Mouse (Mus musculus) layer of hippocampus, postnatal 14 days (tissue): ENCODE results near the gene Olfr250. TPM values are rescaled to one million over a fixed set of nuclear protein-coding genes. Genes with fewer than 3 reads are reported as not detected.
"Not testable (repeated sequence)": the region's sequence is repeated elsewhere in the genome, so short reads cannot be mapped to it uniquely, and the experiment has no call there.

Experiments used
- DNase-seq, 2 experiments: peaks; one replicate each; pipeline ENCODE4 v3.0.0; 2021 to 2022; ENCODE audit warnings: low spot score in 2 of 2, mixed read lengths in 1 of 2
- long read RNA-seq, 2 experiments: library from polyadenylated mRNA; stranded (forward); transcript quantifications; one replicate each; pipeline ENCODE4 v2.0.0; 2021
- total RNA-seq, 2 experiments: library from RNA; stranded (reverse); gene quantifications; 2 replicates each; pipeline ENCODE4 v1.2.3; 2021

Olfr250 gene
- not detected for total RNA-seq
- long read RNA-seq, experiment 1, result 0 reads
- long read RNA-seq, experiment 2, result 0 reads

DNA sequence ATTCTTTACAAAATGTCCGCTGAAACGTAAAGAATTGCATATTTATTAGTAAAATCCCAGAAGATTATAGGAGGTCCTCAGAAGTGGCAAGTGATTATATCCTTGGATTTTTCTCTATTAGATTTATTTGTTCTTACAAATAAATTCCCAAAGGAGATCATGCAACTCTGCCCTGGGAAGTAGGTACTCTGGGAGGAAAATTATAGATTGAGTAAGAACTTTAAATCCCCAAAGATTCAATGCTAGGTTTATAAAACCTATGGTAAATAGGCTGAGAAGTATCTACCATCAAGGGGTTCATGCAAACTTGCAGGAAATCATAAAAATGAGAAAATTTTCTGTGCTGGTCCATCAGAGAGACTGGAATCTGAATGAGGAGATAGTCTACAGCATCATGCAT is at the start of gene Olfr250:
Olfr250 (plus strand) TSS at position 301 of the 400 bp plus-strand sequence.
- DNase-seq, result no peak

DNA sequence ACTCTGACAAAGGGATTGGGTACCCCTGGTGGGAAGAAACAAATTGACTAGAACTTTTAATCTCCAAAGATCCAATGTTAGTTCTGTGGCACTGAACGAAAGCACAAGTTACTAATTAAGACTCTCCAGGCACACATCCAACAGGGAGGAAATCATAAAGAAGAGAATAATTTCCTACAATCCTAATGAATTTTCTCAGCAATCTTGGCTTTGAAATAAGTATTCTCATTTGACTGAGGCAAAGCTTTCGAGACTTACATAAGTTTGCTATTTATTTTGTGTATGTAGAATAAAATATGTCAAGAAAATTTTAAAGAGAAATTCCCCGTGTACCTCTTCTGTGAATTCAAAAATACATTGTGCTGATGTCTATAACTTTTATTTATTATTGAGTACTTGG is 37.9 kb upstream of the Olfr250 start, which contains the start of gene Olfr25:
Olfr25 (plus strand) TSS at position 301 of the 400 bp plus-strand sequence.
- no peak for DNase-seq

DNA sequence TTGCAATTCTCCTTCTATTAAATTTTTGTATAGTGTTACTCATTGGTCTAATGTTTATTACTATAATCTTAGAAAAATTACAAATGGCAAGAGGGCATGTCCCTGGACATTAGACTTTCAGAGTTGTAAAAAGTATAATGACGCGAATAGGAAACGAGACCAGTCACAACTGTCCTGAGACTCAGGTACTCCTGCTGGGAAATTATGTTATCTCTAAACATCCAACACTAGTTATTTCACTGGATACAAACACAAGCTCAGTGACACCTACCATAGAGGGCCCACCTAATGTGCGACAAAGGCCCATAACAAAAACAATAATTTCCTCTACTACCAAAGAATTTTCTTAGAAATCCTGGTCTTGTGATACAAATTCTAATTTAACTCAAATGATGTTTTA is 18.6 kb upstream of the Olfr250 start, which contains the start of gene Olfr898:
Olfr898 (plus strand) TSS at position 301 of the 400 bp plus-strand sequence.
- DNase-seq, result no peak

DNA sequence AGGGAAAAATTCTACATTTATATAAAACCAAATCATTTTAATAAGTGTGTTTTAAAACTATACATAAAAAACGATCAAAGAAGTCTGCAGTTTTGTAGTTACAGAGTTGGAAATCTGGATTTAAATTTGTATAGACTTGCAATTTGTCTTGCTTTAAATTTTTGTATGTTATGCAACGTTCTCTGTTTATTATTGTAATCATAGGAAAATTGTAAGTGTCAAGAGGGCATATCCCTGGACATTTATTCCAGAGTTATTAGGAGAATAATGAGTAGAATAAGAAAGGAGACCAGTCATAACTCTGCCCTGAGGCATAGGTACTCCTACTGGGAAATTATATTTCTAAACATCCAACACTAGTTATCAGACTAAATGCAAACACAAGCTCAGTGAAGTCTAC is 10.1 kb downstream of the Olfr250 start, which contains the start of gene Olfr251:
Olfr251 (plus strand) TSS at position 301 of the 400 bp plus-strand sequence.
- no peak for DNase-seq

DNA sequence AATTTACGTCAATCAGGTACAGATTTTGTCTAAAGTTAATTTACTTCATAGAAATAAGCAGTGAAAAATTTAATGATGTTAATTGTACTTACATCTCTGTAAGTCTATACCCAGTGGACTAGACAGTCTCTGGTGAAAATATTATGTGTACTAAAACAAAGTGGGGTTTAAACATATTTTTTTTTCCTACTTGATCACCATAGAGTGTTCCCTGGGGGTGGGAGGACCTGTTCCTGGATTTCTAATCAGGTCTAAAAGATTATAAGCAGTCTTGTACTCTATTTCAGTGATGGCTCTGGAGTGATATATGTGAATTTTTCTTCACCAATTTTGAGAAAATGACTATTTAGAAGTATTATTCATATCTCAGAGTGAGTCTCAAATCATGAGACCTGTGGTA is 34.7 kb downstream of the Olfr250 start, which contains the start of gene Olfr147:
Olfr147 (plus strand) TSS at position 301 of the 400 bp plus-strand sequence.
- no peak for DNase-seq

DNA sequence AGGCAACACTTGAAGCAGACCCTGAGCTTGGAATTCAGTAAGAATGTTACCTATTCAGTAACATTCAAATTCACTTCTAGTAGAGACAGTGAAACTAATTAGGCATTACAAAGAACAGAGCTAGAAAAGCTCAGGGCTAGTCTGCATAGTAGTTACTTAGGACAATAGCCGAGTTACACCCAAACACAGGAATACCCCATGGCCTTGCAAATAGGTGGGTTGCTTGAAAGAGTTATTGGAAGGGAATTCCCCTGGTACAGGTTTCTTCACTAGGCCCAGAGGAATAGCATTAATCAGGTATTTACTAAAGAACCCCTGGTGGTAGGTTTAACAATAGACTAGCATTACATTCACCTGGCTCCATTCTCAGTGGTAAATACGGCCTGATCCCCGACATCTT is 40.8 kb downstream of the Olfr250 start:
- DNase-seq, result not testable (repeated sequence)

DNA sequence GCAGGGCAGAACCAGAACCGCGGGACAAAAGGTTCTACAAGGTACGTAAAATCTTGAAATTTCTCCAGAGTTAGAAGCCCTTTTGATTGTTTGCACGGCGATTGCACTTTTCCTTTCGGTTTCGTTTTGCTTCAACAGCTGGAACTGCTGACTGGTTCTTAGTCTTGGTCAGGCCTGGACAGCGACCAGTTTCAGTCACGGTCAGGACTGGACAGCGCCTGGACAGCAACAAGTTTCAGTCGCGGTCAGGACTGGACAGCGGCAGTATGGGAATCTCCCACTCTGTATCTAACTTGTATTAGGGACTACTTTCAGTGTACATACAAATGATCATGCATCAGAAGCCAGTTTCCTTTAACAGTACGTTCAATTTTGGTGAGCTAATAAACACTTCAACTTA is 46.8 kb downstream of the Olfr250 start:
- DNase-seq, result not testable (repeated sequence)

Other genes with a start within 250 kb of the Olfr250 start
- not detected for gene Olfr890, start 224.4 kb upstream of the Olfr250 start, total RNA-seq
- gene Olfr891, start 186.1 kb upstream of the Olfr250 start, total RNA-seq, result not detected
- not detected for gene Olfr893, start 158.5 kb upstream of the Olfr250 start, total RNA-seq
- not detected for gene Olfr894, start 148.8 kb upstream of the Olfr250 start, total RNA-seq
- not detected for gene Olfr143, start 114.1 kb upstream of the Olfr250 start, total RNA-seq
- not detected for gene Olfr895, start 99.0 kb upstream of the Olfr250 start, total RNA-seq
- not detected for gene Olfr896-ps1, start 75.8 kb upstream of the Olfr250 start, total RNA-seq
- not detected for gene Olfr25, start 37.8 kb upstream of the Olfr250 start, total RNA-seq
- not detected for gene Olfr898, start 18.5 kb upstream of the Olfr250 start, total RNA-seq
- gene Olfr251, start 10.2 kb downstream of the Olfr250 start, total RNA-seq, result not detected
- gene Olfr147, start 34.8 kb downstream of the Olfr250 start, total RNA-seq, result not detected
- not detected for gene Olfr901, start 62.6 kb downstream of the Olfr250 start, total RNA-seq
- not detected for gene Olfr902, start 80.8 kb downstream of the Olfr250 start, total RNA-seq
- not detected for gene Olfr904, start 96.2 kb downstream of the Olfr250 start, total RNA-seq
- gene Olfr905, start 104.2 kb downstream of the Olfr250 start, total RNA-seq, result not detected
- gene Olfr906, start 120.2 kb downstream of the Olfr250 start, total RNA-seq, result not detected
- not detected for gene Olfr907, start 128.9 kb downstream of the Olfr250 start, total RNA-seq
- gene Olfr911-ps1, start 154.7 kb downstream of the Olfr250 start, total RNA-seq, result not detected
- gene Olfr910, start 171.0 kb downstream of the Olfr250 start, total RNA-seq, result not detected
- gene Olfr912, start 213.3 kb downstream of the Olfr250 start, total RNA-seq, result not detected
- not detected for gene Olfr913, start 225.9 kb downstream of the Olfr250 start, total RNA-seq
- not detected for gene Olfr914, start 238.2 kb downstream of the Olfr250 start, total RNA-seq